Comparison of ENCODE assay signal across 17 mouse cellular contexts in the genomic region with DNA sequence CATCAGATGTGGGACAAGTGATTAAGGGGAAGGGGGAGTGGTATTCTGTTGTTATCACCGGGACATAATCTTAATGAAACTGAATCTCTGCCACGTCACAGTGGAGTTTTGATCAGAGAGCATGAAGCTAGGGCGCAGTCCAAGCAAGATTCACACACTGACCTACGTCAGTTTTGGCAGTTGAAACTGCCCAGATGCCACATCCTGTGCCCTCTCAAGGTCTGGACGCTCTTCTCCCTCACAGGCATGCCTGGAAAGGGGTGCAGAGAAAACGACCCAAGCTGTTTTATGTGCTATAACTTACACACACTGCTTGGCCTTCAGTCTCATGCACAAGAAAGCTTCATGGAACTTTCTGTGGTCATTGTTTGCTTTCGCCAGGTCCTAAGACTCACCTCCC.
"Had no signal": no experiment of that assay in that cellular context is flagged by ENCODE, and none has a peak within 500 bp of the region (broad histone marks: within the 10 kb centered on the region; RNA-seq: fewer than 3 reads in every experiment).

No protein-coding gene starts in this region.

- H3K36me3 ChIP-seq: limb, embryonic 12.5 days; liver, embryonic 15.5 days; midbrain, embryonic 10.5 days; neural tube, embryonic 12.5 days had no signal

- H3K4me3 ChIP-seq: limb, embryonic 12.5 days; liver, embryonic 15.5 days; midbrain, embryonic 10.5 days; neural tube, embryonic 12.5 days had no signal

- H3K9me3 ChIP-seq: limb, embryonic 12.5 days; liver, embryonic 15.5 days; midbrain, embryonic 10.5 days; neural tube, embryonic 12.5 days had no signal

- H3K27ac ChIP-seq: limb, embryonic 12.5 days; liver, embryonic 15.5 days; midbrain, embryonic 10.5 days; neural tube, embryonic 12.5 days had no signal

- H3K4me1 ChIP-seq: limb, embryonic 12.5 days; liver, embryonic 15.5 days; neural tube, embryonic 12.5 days had no signal

- H3K27me3 ChIP-seq: limb, embryonic 12.5 days; liver, embryonic 15.5 days; neural tube, embryonic 12.5 days had no signal

- DNase-seq: kidney, adult 18-20 months; kidney, postnatal 10 days; layer of hippocampus, postnatal 36 days; lung, adult 2 months; lung, postnatal 36 days; midbrain, embryonic 14.5 days; retina, postnatal 1 day; right cerebral cortex, postnatal 4 days; spleen, adult 18-20 months; thymus, adult 18-20 months; thymus, postnatal 14 days had no signal

- H3K9ac ChIP-seq: limb, embryonic 12.5 days; liver, embryonic 15.5 days; neural tube, embryonic 12.5 days had no signal

- H3K4me2 ChIP-seq: limb, embryonic 12.5 days; liver, embryonic 11.5 days; liver, embryonic 15.5 days; neural tube, embryonic 12.5 days had no signal

- ATAC-seq: lung, postnatal 0 days had no signal
